Mouse (Mus musculus): Measurements from ENCODE around the gene Olfr1185-ps1.
"Not testable (repeated sequence)": the region's sequence is repeated elsewhere in the genome, so short reads cannot be mapped to it uniquely, and the experiment has no call there.

The Olfr1185-ps1 gene

GRCm38 (mm10) chr2:88493020-88493419 lies at the start of gene Olfr1185-ps1:
Olfr1185-ps1 (plus strand) TSS chr2:88493320.
- in situ Hi-C loops (cut with MboI; ENCODE audit: unreplicated experiment in 2 of 2) = no loop called here

- in situ Hi-C loops (cut with MboI; ENCODE audit: unreplicated experiment in 2 of 2) = no loop called here
Measured at GRCm38 (mm10) chr2:88449031-88449430, 44.1 kb upstream of the Olfr1185-ps1 start, which contains the start of gene Gm13757. Gm13757 (minus strand) TSS chr2:88449131.

- in situ Hi-C loops (cut with MboI; ENCODE audit: unreplicated experiment in 2 of 2) = not testable (repeated sequence)
Measured at GRCm38 (mm10) chr2:88454567-88454966, 38.6 kb upstream of the Olfr1185-ps1 start, which contains the start of gene Olfr1183. Olfr1183 (plus strand) TSS chr2:88454867.

- in situ Hi-C loops (cut with MboI; ENCODE audit: unreplicated experiment in 2 of 2) = no loop called here
Measured at GRCm38 (mm10) chr2:88483298-88483697, 9.8 kb upstream of the Olfr1185-ps1 start, which contains the start of gene Olfr1184. Olfr1184 (plus strand) TSS chr2:88483598.

- in situ Hi-C loops (cut with MboI; ENCODE audit: unreplicated experiment in 2 of 2) = no loop called here
Measured at GRCm38 (mm10) chr2:88518251-88518650, 25.1 kb downstream of the Olfr1185-ps1 start, which contains the start of gene Olfr1186. Olfr1186 (plus strand) TSS chr2:88518551.

GRCm38 (mm10) chr2:88525720-88526119 lies 32.6 kb downstream of the Olfr1185-ps1 start:
- in situ Hi-C loops (cut with MboI; ENCODE audit: unreplicated experiment in 2 of 2) = no loop called here
